Mouse (Mus musculus) forebrain, embryonic 15.5 days (tissue): ENCODE results near the gene Slc41a3. TPM values are rescaled to one million over a fixed set of nuclear protein-coding genes. Genes with fewer than 3 reads are reported as not detected.

Experiments used
- microRNA-seq: library from miRNA; unstranded; fragments of <30 nt; microRNA quantifications from one replicate; pipeline ENCODE4, GENCODE M21; 2016
- polyA plus RNA-seq: library from polyadenylated mRNA; unstranded; fragments of >200 nt; fragmentation: Nextera tagmentation; extraction: Ambion mirVana; gene quantifications from 2 replicates; pipeline ENCODE4 v1.2.1, GENCODE M21; 2015

Gene Slc41a3
- polyA plus RNA-seq, 1 experiment from 2014 or later = 2.5 TPM

Small RNA genes within 50 kb of the gene (microRNA-seq; reads per million reads assigned to microRNA genes)
- gene Gm24816 = not detected

Other genes starting within 250 kb of the Slc41a3 start
- gene Zxdc, start 235.2 kb upstream of the Slc41a3 start, polyA plus RNA-seq = 12.3 and 12.4 TPM in 2 replicates
- gene Cfap100, start 175.9 kb upstream of the Slc41a3 start, polyA plus RNA-seq = 3.9 and 5.3 TPM in 2 replicates
- gene Klf15, start 142.1 kb upstream of the Slc41a3 start, polyA plus RNA-seq = 12.9 and 13.1 TPM in 2 replicates
- 29.0 and 35.6 TPM in 2 replicates for gene Aldh1l1, start 118.3 kb upstream of the Slc41a3 start, polyA plus RNA-seq